ENCODE assay signal across 9 mouse cellular contexts in genomic region chr17:49539204-49539603, GRCm38 (mm10). TPM values are rescaled to one million over a fixed set of nuclear protein-coding genes. Genes with fewer than 3 reads are reported as not detected.
DNase-seq lines count a peak whose midpoint lies in the region; ATAC-seq and TF ChIP-seq lines count a peak whose summit lies in the region.
"Had no signal": no experiment of that assay in that cellular context is flagged by ENCODE, and none has a peak within 500 bp of the region (broad histone marks: within the 10 kb centered on the region; RNA-seq: fewer than 3 reads in every experiment).

No protein-coding gene starts in this region.

- no peak for TF ChIP-seq POLR2A in lung, adult 2 months (IDR thresholded peaks at IDR 0.05; ENCODE audit: borderline replicate concordance, extremely low read depth, low read depth, low read length)

- ATAC-seq in lung, embryonic 16.5 days (ENCODE audit: low read depth) = peak; percentile 70

- peak overlapping the region; percentile 67 for H3K27ac ChIP-seq in lung, embryonic 16.5 days (ENCODE audit: low read length)
- H3K27ac ChIP-seq: stomach, embryonic 15.5 days had no signal

- peak; percentile 32 to 53 for DNase-seq in lung, adult 18-20 months
- no peak for DNase-seq in lung, adult 2 months
- peak; percentile 16 for DNase-seq in forelimb bud, embryonic 11.5 days (ENCODE audit: low read depth, low spot score)
- peak; percentile 79 for DNase-seq in kidney, postnatal 14 days
- peak; percentile 53 to 58 for DNase-seq in right cerebral cortex, postnatal 36 days (ENCODE audit: low spot score in 2 of 2)
- DNase-seq in thymus, postnatal 4 days = no peak
- DNase-seq in thymus, postnatal 25 days = no peak

- TF ChIP-seq CTCF in lung, adult 2 months (IDR thresholded peaks at IDR 0.05; ENCODE audit: insufficient read depth, low read length) = no peak

- H3K4me2 ChIP-seq in lung, embryonic 16.5 days (ENCODE audit: low read depth, low read length) = 0 out of 2 replicates have a peak overlapping the region, but pooled peaks have one; percentile 4
- H3K4me2 ChIP-seq: stomach, embryonic 15.5 days had no signal

- no peak overlapping the region for H3K9ac ChIP-seq in lung, embryonic 16.5 days (ENCODE audit: low read length)
- H3K9ac ChIP-seq: stomach, embryonic 15.5 days had no signal

- WGBS in lung, adult 2 months = 37% methylated on average over 8 of the region's 8 CpGs
- WGBS in lung, embryonic 16.5 days = 14% methylated on average over 8 of the region's 8 CpGs

- no peaks in the 10 kb centered on the region for H3K27me3 ChIP-seq in lung, embryonic 16.5 days (ENCODE audit: control insufficient read depth, insufficient read depth, low read depth, low read length)
- H3K27me3 ChIP-seq: stomach, embryonic 15.5 days had no signal

- H3K4me3 ChIP-seq in lung, adult 2 months (replicated peaks; ENCODE audit: extremely low read depth, low read depth, low read length) = no peak overlapping the region
- H3K4me3 ChIP-seq in lung, embryonic 16.5 days (ENCODE audit: low read length) = no peak overlapping the region
- H3K4me3 ChIP-seq: stomach, embryonic 15.5 days had no signal

- H3K9me3 ChIP-seq in lung, embryonic 16.5 days (ENCODE audit: control insufficient read depth, low read length) = no peaks in the 10 kb centered on the region
- H3K9me3 ChIP-seq: stomach, embryonic 15.5 days had no signal

- no peaks in the 10 kb centered on the region for H3K36me3 ChIP-seq in lung, embryonic 16.5 days (ENCODE audit: control insufficient read depth, insufficient read depth, low read length)
- H3K36me3 ChIP-seq: stomach, embryonic 15.5 days had no signal

- H3K4me1 ChIP-seq in lung, adult 2 months (ENCODE audit: control insufficient read depth, insufficient read depth, low read length) = peaks cover 2% of the 10 kb centered on the region; the same call in 1 of the 2 replicates
- H3K4me1 ChIP-seq in lung, embryonic 16.5 days (replicated peaks; ENCODE audit: control insufficient read depth, insufficient read depth, low read length) = peaks cover 42% of the 10 kb centered on the region

RNA-seq across cellular contexts. Expression of gene Daam2, which starts 24.9 kb away (rescaled TPM):
- 6.0 and 8.7 TPM in 2 replicates for polyA plus RNA-seq in lung, adult 2 months (2012; rRNA removed)
- polyA plus RNA-seq in lung, embryonic 16.5 days (2015; fragmentation: Nextera tagmentation; extraction: Ambion mirVana) = 16.8 and 16.9 TPM in 2 replicates

Comparison
In these comparisons a context has a peak if more than half of its experiments do, and no peak if none do; other contexts are left out.
1. DNase-seq: peak in lung, adult 18-20 months (2 of 2), forelimb bud, embryonic 11.5 days (single experiment), kidney, postnatal 14 days (single experiment) and right cerebral cortex, postnatal 36 days (2 of 2); none in lung, adult 2 months (single experiment), thymus, postnatal 4 days (single experiment) and thymus, postnatal 25 days (single experiment).